Mouse (Mus musculus) E14TG2a.4 (cell line): ENCODE data around the gene Tmem258.

Experiments
- CTCF ChIP-seq: conservative IDR thresholded peaks from 2 replicates; pipeline ENCODE4 v1.5.1; 2014; ENCODE audit warnings: low read length
- NANOG ChIP-seq: IDR thresholded peaks from 2 replicates; pipeline ENCODE4 v1.6.1; 2014; ENCODE audit warnings: borderline replicate concordance, low read length, mixed read lengths
- POU5F1 ChIP-seq: IDR thresholded peaks from 2 replicates; pipeline ENCODE4 v1.6.1; 2014; ENCODE audit warnings: low read length, borderline replicate concordance

- TF ChIP-seq CTCF, result no peak
- TF ChIP-seq POU5F1, result no peak
- TF ChIP-seq NANOG, result no peak
Observed at GRCm38 (mm10) chr19:10208851-10209250, 5.0 kb downstream of the Tmem258 start.
